Mouse (Mus musculus) C2C12 (cell line): Measurements from ENCODE around the gene Syne2.

Source experiments
- CEBPB ChIP-seq: IDR thresholded peaks from one replicate; pipeline ENCODE4 v1.6.1; 2011; ENCODE audit warnings: low read depth, mild to moderate bottlenecking, control low read depth, moderate library complexity
- CTCF ChIP-seq: IDR thresholded peaks from one replicate; pipeline ENCODE4 v1.5.1; 2011; ENCODE audit not compliant: control insufficient read depth, insufficient read depth, insufficient read length
- FOSL1 ChIP-seq: IDR thresholded peaks from one replicate; pipeline ENCODE4 v1.8.0; 2011; ENCODE audit warnings: mild to moderate bottlenecking, low read length; ENCODE audit not compliant: poor library complexity, insufficient read depth, severe bottlenecking
- MAX ChIP-seq: IDR thresholded peaks from one replicate; pipeline ENCODE4 v1.6.1; 2011; ENCODE audit warnings: mild to moderate bottlenecking, control low read depth
- MYOG ChIP-seq: IDR thresholded peaks from one replicate; pipeline ENCODE4 v1.6.1; 2011; ENCODE audit not compliant: control insufficient read depth, insufficient read length; ENCODE audit errors: extremely low read depth
- USF1 ChIP-seq: IDR thresholded peaks from one replicate; pipeline ENCODE4 v1.6.1; 2011; ENCODE audit warnings: low read depth, mild to moderate bottlenecking, control low read depth, moderate library complexity

DNA sequence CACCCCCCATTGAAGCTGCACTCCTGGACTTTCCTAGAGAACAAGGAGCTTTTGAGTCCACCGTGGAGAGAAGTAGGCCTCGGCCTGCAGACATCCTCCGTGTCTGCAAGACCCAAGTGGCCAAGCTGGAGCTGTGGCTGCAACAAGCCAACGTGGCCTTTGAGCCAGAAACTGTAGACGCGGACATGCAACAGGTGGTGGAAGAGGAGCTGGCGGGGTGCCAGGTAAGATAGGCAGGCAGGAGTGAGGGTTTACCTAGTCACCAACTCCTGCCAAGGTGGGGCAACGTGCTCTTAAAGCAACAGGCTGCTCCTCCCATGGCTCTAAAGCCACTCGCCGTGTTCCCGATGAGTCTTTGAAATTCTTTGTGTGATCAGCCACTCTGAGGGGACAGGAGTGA, 197.6 kb downstream of the Syne2 start:
- TF ChIP-seq CTCF (no peak), USF1 (no peak), MYOG (no peak), MAX (no peak), CEBPB (no peak), FOSL1 (no peak)
